Mouse (Mus musculus): ENCODE measurements around the gene Gm49333. TPM values are rescaled to one million over a fixed set of nuclear protein-coding genes. Genes with fewer than 3 reads are reported as not detected.

The Gm49333 gene
- polyA plus RNA-seq (2015; fragmentation: Nextera tagmentation; extraction: Ambion mirVana): not detected in 2 replicates

- 2% methylated on average over 41 of the region's 41 CpGs for WGBS
- Histone ChIP-seq H3K36me3 (ENCODE audit: control insufficient read depth, insufficient read depth, low read length) (peaks cover 10% of the 10 kb centered on the region), H3K9ac (ENCODE audit: low read depth, low read length) (peak within 1 kb of the TSS; percentile 95), H3K27ac (ENCODE audit: low read length) (peak within 1 kb of the TSS; percentile 89), H3K9me3 (replicated peaks; ENCODE audit: control insufficient read depth, low read length, poor library complexity, severe bottlenecking) (no peaks in the 10 kb centered on the region), H3K4me3 (ENCODE audit: low read depth, low read length) (peak within 1 kb of the TSS; percentile 84), H3K4me2 (ENCODE audit: low read length) (peak within 1 kb of the TSS; percentile 89), H3K4me1 (ENCODE audit: control insufficient read depth, insufficient read depth, low read length) (peaks cover 20% of the 10 kb centered on the region), H3K27me3 (ENCODE audit: control insufficient read depth, insufficient read depth, low read depth, low read length) (no peaks in the 10 kb centered on the region)
- peak; percentile 93 for ATAC-seq
Observed at GRCm38 (mm10) chr16:20611357-20612227, at the start of gene Gm49333, which contains the start of the genes Eef1akmt4 and Alg3. Gene Gm49333, plus strand, starts transcription at chr16:20611610. Gene Eef1akmt4, plus strand, starts transcription at chr16:20611593. Gene Alg3, minus strand, starts transcription at chr16:20611735.

GRCm38 (mm10) chr16:20565075-20565474, 46.3 kb upstream of the Gm49333 start:
- Histone ChIP-seq H3K9ac (ENCODE audit: low read depth, low read length) (no peak overlapping the region), H3K9me3 (replicated peaks; ENCODE audit: control insufficient read depth, low read length, poor library complexity, severe bottlenecking) (no peaks in the 10 kb centered on the region), H3K4me3 (ENCODE audit: low read depth, low read length) (no peak overlapping the region), H3K4me1 (ENCODE audit: control insufficient read depth, insufficient read depth, low read length) (no peaks in the 10 kb centered on the region), H3K4me2 (ENCODE audit: low read length) (no peak overlapping the region), H3K36me3 (ENCODE audit: control insufficient read depth, insufficient read depth, low read length) (peaks cover 22% of the 10 kb centered on the region), H3K27me3 (ENCODE audit: control insufficient read depth, insufficient read depth, low read depth, low read length) (no peaks in the 10 kb centered on the region; the same call in 1 of the 2 replicates), H3K27ac (ENCODE audit: low read length) (no peak overlapping the region)
- ATAC-seq: no peak
- WGBS: 48% methylated on average over 1 of the region's 1 CpGs

DNA sequence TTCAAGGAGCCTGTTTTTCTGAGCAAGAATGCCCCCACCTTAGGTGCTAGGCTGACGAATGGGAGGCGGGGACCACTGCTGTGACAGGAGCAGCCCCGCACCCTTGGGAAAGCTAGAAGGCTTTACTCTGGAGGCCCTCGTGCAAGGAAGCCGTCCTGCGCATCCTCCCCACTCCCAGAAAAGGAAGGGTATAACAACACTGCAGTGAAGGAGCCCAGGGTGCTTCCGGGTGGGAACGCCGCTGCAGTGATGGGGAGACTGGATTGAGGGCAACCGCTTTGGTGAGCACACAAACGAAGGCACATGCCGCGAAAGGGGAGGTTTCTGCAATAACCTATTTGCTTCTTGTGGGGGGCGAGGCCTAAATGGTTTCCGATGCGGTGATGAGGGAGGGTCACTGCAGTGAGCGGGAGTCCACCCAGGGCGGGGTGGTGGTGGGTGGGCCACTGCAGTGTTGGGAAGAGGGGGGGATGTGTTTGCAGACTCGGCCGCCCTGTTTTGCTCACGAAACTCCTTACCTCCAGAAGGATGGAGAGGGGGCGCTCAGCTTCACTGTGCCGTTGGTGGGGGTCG, 22.0 kb upstream of the Gm49333 start, which contains the start of gene Vwa5b2:
Vwa5b2 (plus strand) TSS at position 106 of the 573 bp plus-strand sequence.
- Histone ChIP-seq H3K27ac (ENCODE audit: low read length) (peak within 1 kb of the TSS; percentile 68), H3K4me3 (ENCODE audit: low read depth, low read length) (peak within 1 kb of the TSS; percentile 57), H3K9ac (ENCODE audit: low read depth, low read length) (peak within 1 kb of the TSS; percentile 76), H3K27me3 (ENCODE audit: control insufficient read depth, insufficient read depth, low read depth, low read length) (peaks cover 23% of the 10 kb centered on the region), H3K4me2 (ENCODE audit: low read length) (peak within 1 kb of the TSS; percentile 75), H3K9me3 (replicated peaks; ENCODE audit: control insufficient read depth, low read length, poor library complexity, severe bottlenecking) (no peaks in the 10 kb centered on the region), H3K4me1 (ENCODE audit: control insufficient read depth, insufficient read depth, low read length) (peaks cover 9% of the 10 kb centered on the region; the same call in 1 of the 2 replicates), H3K36me3 (ENCODE audit: control insufficient read depth, insufficient read depth, low read length) (no peaks in the 10 kb centered on the region)
- ATAC-seq: peak; percentile 70
- WGBS: under 1% methylated on average over 24 of the region's 24 CpGs

DNA sequence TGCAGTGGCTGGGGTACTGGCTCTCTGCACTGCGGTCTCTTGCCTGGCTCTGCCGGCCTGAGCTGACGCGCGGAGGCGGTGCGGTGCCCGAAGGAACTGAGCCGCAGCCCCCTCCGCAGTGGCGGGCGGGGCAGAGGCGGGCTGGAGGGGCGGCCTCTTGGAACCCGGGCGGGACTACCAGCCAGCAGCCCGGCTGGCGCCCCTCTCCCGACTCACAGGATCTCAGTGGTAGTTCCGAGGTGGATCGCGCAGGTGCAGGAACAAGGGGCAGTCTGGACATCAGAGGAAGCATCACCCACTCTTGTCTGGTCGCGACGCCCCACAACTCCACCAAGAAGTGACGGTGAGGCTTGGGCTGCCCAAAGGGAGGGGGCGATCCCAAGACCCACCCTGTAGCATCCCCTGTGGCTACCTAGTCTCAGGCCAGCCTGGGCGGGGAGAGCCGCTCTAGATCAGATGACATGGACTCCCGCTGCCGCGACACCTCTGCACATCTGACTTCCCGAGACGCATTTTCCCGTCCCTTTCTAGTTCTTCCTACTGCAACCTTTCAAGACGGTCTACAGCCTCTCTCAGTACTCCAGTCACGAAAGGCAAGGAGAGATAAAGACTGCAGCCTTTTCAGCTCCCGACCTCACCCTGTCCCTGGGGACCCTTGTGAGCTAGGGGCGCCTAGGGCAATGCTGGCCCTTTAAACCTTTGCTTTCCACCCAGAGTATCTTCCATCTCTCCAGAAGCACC, 21.3 kb upstream of the Gm49333 start:
- ATAC-seq: peak; percentile 92
- Histone ChIP-seq H3K9ac (ENCODE audit: low read depth, low read length) (peak overlapping the region; percentile 76), H3K4me3 (ENCODE audit: low read depth, low read length) (peak overlapping the region; percentile 57), H3K4me1 (ENCODE audit: control insufficient read depth, insufficient read depth, low read length) (peaks cover 9% of the 10 kb centered on the region; the same call in 1 of the 2 replicates), H3K27ac (ENCODE audit: low read length) (peak overlapping the region; percentile 68; the same call in 1 of the 2 replicates), H3K36me3 (ENCODE audit: control insufficient read depth, insufficient read depth, low read length) (no peaks in the 10 kb centered on the region), H3K4me2 (ENCODE audit: low read length) (peak overlapping the region; percentile 75), H3K9me3 (replicated peaks; ENCODE audit: control insufficient read depth, low read length, poor library complexity, severe bottlenecking) (no peaks in the 10 kb centered on the region), H3K27me3 (ENCODE audit: control insufficient read depth, insufficient read depth, low read depth, low read length) (peaks cover 23% of the 10 kb centered on the region)
- under 1% methylated on average over 38 of the region's 39 CpGs for WGBS

GRCm38 (mm10) chr16:20590680-20591038, 20.8 kb upstream of the Gm49333 start:
- Histone ChIP-seq H3K4me2 (ENCODE audit: low read length) (peak overlapping the region; percentile 75), H3K4me3 (ENCODE audit: low read depth, low read length) (peak overlapping the region; percentile 57), H3K27me3 (ENCODE audit: control insufficient read depth, insufficient read depth, low read depth, low read length) (peaks cover 23% of the 10 kb centered on the region), H3K27ac (ENCODE audit: low read length) (0 out of 2 replicates have a peak overlapping the region, but pooled peaks have one; percentile 68), H3K9ac (ENCODE audit: low read depth, low read length) (peak overlapping the region; percentile 76), H3K9me3 (replicated peaks; ENCODE audit: control insufficient read depth, low read length, poor library complexity, severe bottlenecking) (no peaks in the 10 kb centered on the region), H3K36me3 (ENCODE audit: control insufficient read depth, insufficient read depth, low read length) (no peaks in the 10 kb centered on the region), H3K4me1 (ENCODE audit: control insufficient read depth, insufficient read depth, low read length) (peaks cover 9% of the 10 kb centered on the region; the same call in 1 of the 2 replicates)
- 2% methylated on average over 17 of the region's 17 CpGs for WGBS
- ATAC-seq: peak; percentile 4

DNA sequence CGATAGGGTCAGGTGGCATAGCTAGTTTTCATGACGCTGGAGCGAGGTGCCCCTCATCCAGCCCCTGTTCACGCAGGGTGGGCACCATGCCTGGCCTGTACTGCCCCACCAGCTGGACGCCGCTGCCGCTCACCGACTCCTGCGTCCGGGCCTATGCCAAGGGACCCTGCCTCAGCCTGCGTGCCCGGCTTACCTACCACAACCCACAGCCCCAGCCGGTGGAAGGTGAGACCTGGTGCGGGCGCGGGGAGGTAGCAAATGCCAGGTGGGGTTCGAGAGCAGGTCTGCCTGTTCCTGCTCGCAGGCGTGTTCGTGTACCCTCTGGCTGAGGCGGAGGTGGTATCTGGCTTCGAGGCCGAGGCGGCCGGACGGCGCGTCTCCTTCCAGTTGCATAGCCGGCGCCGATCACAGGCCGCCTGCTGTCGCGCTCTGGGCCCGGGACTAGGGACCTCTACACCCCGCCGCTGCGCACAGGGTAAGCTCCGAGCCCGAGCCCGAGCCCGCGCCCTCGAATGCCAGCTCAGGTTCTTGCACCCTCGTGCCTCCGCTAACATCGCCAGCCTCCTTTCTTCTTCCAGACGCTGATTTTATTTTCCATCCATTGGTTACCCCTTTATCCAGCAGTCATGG, 20.2 kb upstream of the Gm49333 start:
- no peaks in the 10 kb centered on the region for H3K9me3 ChIP-seq (replicated peaks; ENCODE audit: control insufficient read depth, low read length, poor library complexity, severe bottlenecking)
- no peak overlapping the region for H3K27ac ChIP-seq (ENCODE audit: low read length)
- WGBS: 4% methylated on average over 48 of the region's 48 CpGs
- ATAC-seq: no peak
- peak overlapping the region; percentile 57 for H3K4me3 ChIP-seq (ENCODE audit: low read depth, low read length)
- peak overlapping the region; percentile 75 for H3K4me2 ChIP-seq (ENCODE audit: low read length)
- H3K27me3 ChIP-seq (ENCODE audit: control insufficient read depth, insufficient read depth, low read depth, low read length): peaks cover 23% of the 10 kb centered on the region
- H3K4me1 ChIP-seq (ENCODE audit: control insufficient read depth, insufficient read depth, low read length): peaks cover 9% of the 10 kb centered on the region; the same call in 1 of the 2 replicates
- peaks cover 2% of the 10 kb centered on the region; the same call in 1 of the 2 replicates for H3K36me3 ChIP-seq (ENCODE audit: control insufficient read depth, insufficient read depth, low read length)
- H3K9ac ChIP-seq (ENCODE audit: low read depth, low read length): peak overlapping the region; percentile 15

- Histone ChIP-seq H3K9ac (ENCODE audit: low read depth, low read length) (no peak overlapping the region), H3K4me3 (ENCODE audit: low read depth, low read length) (no peak overlapping the region), H3K4me1 (ENCODE audit: control insufficient read depth, insufficient read depth, low read length) (peaks cover 4% of the 10 kb centered on the region; the same call in 1 of the 2 replicates), H3K4me2 (ENCODE audit: low read length) (no peak overlapping the region), H3K27me3 (ENCODE audit: control insufficient read depth, insufficient read depth, low read depth, low read length) (peaks cover 23% of the 10 kb centered on the region), H3K27ac (ENCODE audit: low read length) (no peak overlapping the region), H3K36me3 (ENCODE audit: control insufficient read depth, insufficient read depth, low read length) (peaks cover 2% of the 10 kb centered on the region; the same call in 1 of the 2 replicates), H3K9me3 (replicated peaks; ENCODE audit: control insufficient read depth, low read length, poor library complexity, severe bottlenecking) (no peaks in the 10 kb centered on the region)
- ATAC-seq: no peak
- WGBS: 88% methylated on average over 7 of the region's 7 CpGs
Observed at GRCm38 (mm10) chr16:20595060-20595673, 16.2 kb upstream of the Gm49333 start.

GRCm38 (mm10) chr16:20595737-20596136, 15.7 kb upstream of the Gm49333 start:
- Histone ChIP-seq H3K4me2 (ENCODE audit: low read length) (no peak overlapping the region), H3K4me1 (ENCODE audit: control insufficient read depth, insufficient read depth, low read length) (no peaks in the 10 kb centered on the region), H3K9me3 (replicated peaks; ENCODE audit: control insufficient read depth, low read length, poor library complexity, severe bottlenecking) (no peaks in the 10 kb centered on the region), H3K27me3 (ENCODE audit: control insufficient read depth, insufficient read depth, low read depth, low read length) (peaks cover 18% of the 10 kb centered on the region), H3K27ac (ENCODE audit: low read length) (no peak overlapping the region), H3K4me3 (ENCODE audit: low read depth, low read length) (no peak overlapping the region), H3K9ac (ENCODE audit: low read depth, low read length) (no peak overlapping the region), H3K36me3 (ENCODE audit: control insufficient read depth, insufficient read depth, low read length) (peaks cover 2% of the 10 kb centered on the region; the same call in 1 of the 2 replicates)
- 91% methylated on average over 4 of the region's 4 CpGs for WGBS
- ATAC-seq: no peak
